Mouse (Mus musculus): ENCODE measurements around the gene Rab31. TPM values are rescaled to one million over a fixed set of nuclear protein-coding genes. Genes with fewer than 3 reads are reported as not detected.

Gene Rab31
- polyA plus RNA-seq, 1 experiment from 2014 or later = 81.7 TPM

- WGBS = 98% methylated on average over 5 of the region's 5 CpGs
- Histone ChIP-seq H3K27ac (no peak overlapping the region), H3K9me3 (ENCODE audit: control insufficient read depth, low read length) (no peaks in the 10 kb centered on the region), H3K4me2 (replicated peaks) (no peak overlapping the region), H3K27me3 (ENCODE audit: control insufficient read depth, insufficient read depth, low read length) (no peaks in the 10 kb centered on the region), H3K4me1 (replicated peaks; ENCODE audit: control insufficient read depth, insufficient read depth, low read length) (no peaks in the 10 kb centered on the region), H3K36me3 (replicated peaks; ENCODE audit: control insufficient read depth, insufficient read depth) (peaks cover 13% of the 10 kb centered on the region), H3K9ac (no peak overlapping the region), H3K4me3 (replicated peaks; ENCODE audit: low read length) (no peak overlapping the region)
- no peak for DNase-seq (ENCODE audit: low spot score)
- no peak for ATAC-seq (ENCODE audit: low FRiP score)
These were observed 52.7 kb downstream of the Rab31 start for GRCm38 (mm10) chr17:65719826-65720225.

GRCm38 (mm10) chr17:65718578-65718977 lies 54.0 kb downstream of the Rab31 start:
- H3K4me2 ChIP-seq (replicated peaks) = no peak overlapping the region
- DNase-seq (ENCODE audit: low spot score) (no peak), ATAC-seq (ENCODE audit: low FRiP score) (no peak)
- no peak overlapping the region for H3K4me3 ChIP-seq (replicated peaks; ENCODE audit: low read length)
- no peaks in the 10 kb centered on the region for H3K4me1 ChIP-seq (replicated peaks; ENCODE audit: control insufficient read depth, insufficient read depth, low read length)
- peaks cover 13% of the 10 kb centered on the region for H3K36me3 ChIP-seq (replicated peaks; ENCODE audit: control insufficient read depth, insufficient read depth)
- H3K27me3 ChIP-seq (ENCODE audit: control insufficient read depth, insufficient read depth, low read length) = no peaks in the 10 kb centered on the region
- no peaks in the 10 kb centered on the region for H3K9me3 ChIP-seq (ENCODE audit: control insufficient read depth, low read length)
- H3K27ac ChIP-seq = no peak overlapping the region
- 98% methylated on average over 2 of the region's 2 CpGs for WGBS
- H3K9ac ChIP-seq = no peak overlapping the region

GRCm38 (mm10) chr17:65717658-65718199 lies 54.8 kb downstream of the Rab31 start:
- H3K27ac ChIP-seq = no peak overlapping the region
- DNase-seq (ENCODE audit: low spot score) = no peak
- H3K36me3 ChIP-seq (replicated peaks; ENCODE audit: control insufficient read depth, insufficient read depth) = peaks cover 13% of the 10 kb centered on the region
- H3K9ac ChIP-seq = no peak overlapping the region
- ATAC-seq (ENCODE audit: low FRiP score) = no peak
- no peak overlapping the region for H3K4me3 ChIP-seq (replicated peaks; ENCODE audit: low read length)
- 79% methylated on average over 4 of the region's 4 CpGs for WGBS
- H3K4me1 ChIP-seq (replicated peaks; ENCODE audit: control insufficient read depth, insufficient read depth, low read length) = no peaks in the 10 kb centered on the region
- H3K4me2 ChIP-seq (replicated peaks) = no peak overlapping the region
- H3K9me3 ChIP-seq (ENCODE audit: control insufficient read depth, low read length) = no peaks in the 10 kb centered on the region
- no peaks in the 10 kb centered on the region for H3K27me3 ChIP-seq (ENCODE audit: control insufficient read depth, insufficient read depth, low read length)

GRCm38 (mm10) chr17:65714060-65714459 lies 58.5 kb downstream of the Rab31 start:
- 65% methylated on average over 8 of the region's 8 CpGs for whole genome bisulfite sequencing

GRCm38 (mm10) chr17:65712861-65713535 lies 59.6 kb downstream of the Rab31 start:
- no peak overlapping the region for H3K9ac ChIP-seq
- no peaks in the 10 kb centered on the region for H3K27me3 ChIP-seq (ENCODE audit: control insufficient read depth, insufficient read depth, low read length)
- WGBS = 85% methylated on average over 13 of the region's 13 CpGs
- peaks cover 12% of the 10 kb centered on the region for H3K9me3 ChIP-seq (ENCODE audit: control insufficient read depth, low read length)
- no peak overlapping the region for H3K4me2 ChIP-seq (replicated peaks)
- H3K4me3 ChIP-seq (replicated peaks; ENCODE audit: low read length) = no peak overlapping the region
- no peaks in the 10 kb centered on the region for H3K4me1 ChIP-seq (replicated peaks; ENCODE audit: control insufficient read depth, insufficient read depth, low read length)
- ATAC-seq (ENCODE audit: low FRiP score) = no peak
- no peak for DNase-seq (ENCODE audit: low spot score)
- H3K36me3 ChIP-seq (replicated peaks; ENCODE audit: control insufficient read depth, insufficient read depth) = peaks cover 16% of the 10 kb centered on the region; the same call in 1 of the 2 replicates
- no peak overlapping the region for H3K27ac ChIP-seq

More at GRCm38 (mm10) chr17:65714060-65714459, 58.5 kb downstream of the Rab31 start:
- H3K4me1 ChIP-seq (replicated peaks; ENCODE audit: control insufficient read depth, insufficient read depth, low read length) = no peaks in the 10 kb centered on the region
- peak; percentile 27; the same call in 1 of the 2 replicates for ATAC-seq (ENCODE audit: low FRiP score)
- H3K36me3 ChIP-seq (replicated peaks; ENCODE audit: control insufficient read depth, insufficient read depth) = peaks cover 16% of the 10 kb centered on the region; the same call in 1 of the 2 replicates
- peaks cover 12% of the 10 kb centered on the region for H3K9me3 ChIP-seq (ENCODE audit: control insufficient read depth, low read length)
- H3K4me3 ChIP-seq (replicated peaks; ENCODE audit: low read length) = no peak overlapping the region
- no peak overlapping the region for H3K27ac ChIP-seq
- H3K27me3 ChIP-seq (ENCODE audit: control insufficient read depth, insufficient read depth, low read length) = no peaks in the 10 kb centered on the region
- no peak overlapping the region for H3K4me2 ChIP-seq (replicated peaks)
- DNase-seq (ENCODE audit: low spot score) = no peak
- no peak overlapping the region for H3K9ac ChIP-seq

- Histone ChIP-seq H3K27me3 (ENCODE audit: control insufficient read depth, insufficient read depth, low read length) (no peaks in the 10 kb centered on the region), H3K4me1 (replicated peaks; ENCODE audit: control insufficient read depth, insufficient read depth, low read length) (no peaks in the 10 kb centered on the region), H3K36me3 (replicated peaks; ENCODE audit: control insufficient read depth, insufficient read depth) (peaks cover 16% of the 10 kb centered on the region; the same call in 1 of the 2 replicates), H3K9ac (no peak overlapping the region), H3K27ac (no peak overlapping the region), H3K4me3 (replicated peaks; ENCODE audit: low read length) (no peak overlapping the region), H3K4me2 (replicated peaks) (no peak overlapping the region), H3K9me3 (ENCODE audit: control insufficient read depth, low read length) (peaks cover 12% of the 10 kb centered on the region)
- ATAC-seq (ENCODE audit: low FRiP score) = no peak
- DNase-seq (ENCODE audit: low spot score) = no peak
- 99% methylated on average over 5 of the region's 5 CpGs for WGBS
These were observed 60.8 kb downstream of the Rab31 start for GRCm38 (mm10) chr17:65711779-65712178.

GRCm38 (mm10) chr17:65710576-65710975 lies 62.0 kb downstream of the Rab31 start:
- Histone ChIP-seq H3K4me3 (replicated peaks; ENCODE audit: low read length) (no peak overlapping the region), H3K27ac (no peak overlapping the region), H3K9me3 (ENCODE audit: control insufficient read depth, low read length) (peaks cover 12% of the 10 kb centered on the region), H3K9ac (no peak overlapping the region), H3K4me2 (replicated peaks) (no peak overlapping the region), H3K27me3 (ENCODE audit: control insufficient read depth, insufficient read depth, low read length) (no peaks in the 10 kb centered on the region), H3K4me1 (replicated peaks; ENCODE audit: control insufficient read depth, insufficient read depth, low read length) (no peaks in the 10 kb centered on the region), H3K36me3 (replicated peaks; ENCODE audit: control insufficient read depth, insufficient read depth) (peaks cover 10% of the 10 kb centered on the region; the same call in 1 of the 2 replicates)
- DNase-seq (ENCODE audit: low spot score) (no peak), ATAC-seq (ENCODE audit: low FRiP score) (no peak)
- 93% methylated on average over 11 of the region's 11 CpGs for WGBS

GRCm38 (mm10) chr17:65706220-65706619 lies 66.3 kb downstream of the Rab31 start:
- peaks cover 7% of the 10 kb centered on the region; the same call in 1 of the 2 replicates for H3K36me3 ChIP-seq (replicated peaks; ENCODE audit: control insufficient read depth, insufficient read depth)
- peak; percentile 53 for DNase-seq (ENCODE audit: low spot score)
- no peak overlapping the region for H3K4me2 ChIP-seq (replicated peaks)
- H3K27ac ChIP-seq = no peak overlapping the region
- ATAC-seq (ENCODE audit: low FRiP score) = peak; percentile 41; the same call in 1 of the 2 replicates
- peaks cover 8% of the 10 kb centered on the region for H3K4me1 ChIP-seq (replicated peaks; ENCODE audit: control insufficient read depth, insufficient read depth, low read length)
- H3K9me3 ChIP-seq (ENCODE audit: control insufficient read depth, low read length) = peaks cover 5% of the 10 kb centered on the region
- H3K4me3 ChIP-seq (replicated peaks; ENCODE audit: low read length) = no peak overlapping the region
- 78% methylated on average over 5 of the region's 5 CpGs for WGBS
- no peak overlapping the region for H3K9ac ChIP-seq
- H3K27me3 ChIP-seq (ENCODE audit: control insufficient read depth, insufficient read depth, low read length) = no peaks in the 10 kb centered on the region

GRCm38 (mm10) chr17:65703527-65704391 lies 68.8 kb downstream of the Rab31 start:
- Histone ChIP-seq H3K27ac (no peak overlapping the region), H3K4me1 (replicated peaks; ENCODE audit: control insufficient read depth, insufficient read depth, low read length) (peaks cover 27% of the 10 kb centered on the region), H3K9ac (no peak overlapping the region), H3K9me3 (ENCODE audit: control insufficient read depth, low read length) (no peaks in the 10 kb centered on the region), H3K27me3 (ENCODE audit: control insufficient read depth, insufficient read depth, low read length) (no peaks in the 10 kb centered on the region), H3K36me3 (replicated peaks; ENCODE audit: control insufficient read depth, insufficient read depth) (no peaks in the 10 kb centered on the region), H3K4me3 (replicated peaks; ENCODE audit: low read length) (no peak overlapping the region), H3K4me2 (replicated peaks) (no peak overlapping the region)
- ATAC-seq (ENCODE audit: low FRiP score) (no peak), DNase-seq (ENCODE audit: low spot score) (no peak)
- 82% methylated on average over 13 of the region's 13 CpGs for WGBS

Data from hindbrain, embryonic 14.5 days (tissue).